Mouse (Mus musculus) mesoderm, embryonic 11.5 days (tissue): ENCODE measurements around the gene Wasf1.

Experiments used
- DNase-seq: peaks from one replicate; pipeline ENCODE4 v3.0.0-alpha.2; 2012; ENCODE audit warnings: low read depth, low spot score

The Wasf1 gene

DNA sequence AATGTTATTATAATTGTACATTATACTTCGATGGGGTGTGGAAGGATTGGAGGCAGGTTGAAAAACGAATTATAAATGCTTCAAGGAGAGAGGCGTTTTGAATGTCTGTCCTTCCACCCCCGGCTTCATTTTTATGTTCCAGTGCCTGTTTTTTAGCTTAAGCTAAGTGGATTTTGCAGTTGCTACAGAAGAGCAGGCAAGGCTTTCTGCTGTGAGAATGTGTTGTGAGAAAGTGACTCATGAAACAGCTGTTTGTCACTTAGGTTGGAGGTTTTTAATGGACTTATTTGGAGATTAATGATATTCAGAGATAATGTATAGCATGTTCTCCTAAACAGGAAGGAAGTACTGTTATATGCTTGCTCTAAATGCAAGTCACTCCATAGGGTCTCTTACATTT, 5.9 kb downstream of the Wasf1 start:
- no peak for DNase-seq

DNA sequence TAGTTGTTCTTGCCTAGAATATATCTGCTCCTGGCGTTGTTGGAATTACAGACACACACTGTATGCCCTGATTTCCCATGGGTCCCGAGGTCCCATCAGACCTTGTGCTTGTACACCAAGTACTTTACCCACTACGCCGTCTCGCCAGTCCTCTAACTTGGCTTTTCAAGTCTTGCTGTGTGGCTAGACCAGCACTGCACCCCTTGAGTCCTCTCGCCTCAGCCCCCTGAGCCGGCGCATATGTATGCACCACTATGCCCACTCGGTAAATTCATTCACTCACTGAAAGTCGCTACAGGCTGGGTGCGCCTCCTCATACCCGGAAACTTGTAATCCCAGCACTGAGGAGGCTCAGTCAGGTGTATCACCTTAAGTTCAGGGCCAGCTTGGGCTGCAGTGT, 12.5 kb downstream of the Wasf1 start:
- DNase-seq = no peak

DNA sequence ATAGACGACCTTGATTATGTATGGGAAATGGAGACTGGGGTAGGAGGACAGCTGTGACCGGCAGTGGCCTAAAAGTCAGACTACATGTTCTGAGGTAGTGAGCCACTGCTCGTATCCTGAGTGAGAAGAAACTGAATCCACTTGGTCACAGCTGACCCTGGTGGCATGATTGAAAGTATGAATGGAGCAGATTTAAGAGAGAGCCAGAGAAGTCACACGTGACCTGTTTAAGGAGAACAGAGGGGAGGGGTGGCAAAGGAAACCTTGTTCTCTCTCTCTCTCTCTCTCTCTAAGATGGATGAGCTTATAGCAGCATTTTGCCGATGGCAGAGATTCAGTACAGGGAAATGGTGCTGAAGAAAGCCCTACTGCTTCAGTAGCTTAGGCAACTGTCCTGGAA, 13.4 kb downstream of the Wasf1 start:
- DNase-seq = peak; percentile 12

DNA sequence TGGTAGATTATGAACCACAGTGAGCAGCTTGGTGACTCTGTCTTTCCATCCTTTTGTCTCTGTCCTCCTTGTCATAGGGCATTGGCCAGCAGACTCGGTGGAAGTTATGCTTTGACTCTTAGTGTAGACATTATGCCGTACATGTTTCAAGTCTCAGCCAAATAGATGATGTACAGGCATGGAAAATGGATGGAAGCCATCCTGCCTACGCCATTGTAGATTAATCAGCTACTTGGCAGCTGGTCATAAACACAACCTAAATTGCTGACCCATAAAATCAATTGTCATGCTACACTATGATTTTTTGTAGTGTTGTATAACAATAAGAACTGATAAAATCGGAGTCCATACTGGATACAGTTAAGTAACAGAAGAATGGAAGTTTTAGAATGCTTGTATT, 18.5 kb downstream of the Wasf1 start:
- no peak for DNase-seq

DNA sequence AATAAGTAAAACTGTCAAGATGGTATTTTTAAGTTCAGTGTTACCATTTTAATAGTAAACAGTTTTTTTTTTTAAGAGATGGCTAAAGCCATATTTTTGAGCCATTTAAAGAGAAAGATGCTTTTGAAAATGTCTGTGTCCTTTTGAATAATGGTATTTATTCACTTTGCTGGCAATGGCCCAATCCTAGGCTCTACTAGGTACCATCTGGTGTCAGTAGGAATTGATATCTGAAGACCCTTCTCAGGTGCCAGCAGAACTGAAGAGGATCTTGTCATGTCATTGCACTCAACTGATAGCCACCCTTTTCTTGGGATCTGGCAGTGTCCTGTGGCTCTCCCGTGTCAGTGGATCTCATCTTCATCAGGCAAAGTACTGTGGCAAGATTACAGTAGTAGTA, 22.9 kb downstream of the Wasf1 start:
- DNase-seq = no peak

DNA sequence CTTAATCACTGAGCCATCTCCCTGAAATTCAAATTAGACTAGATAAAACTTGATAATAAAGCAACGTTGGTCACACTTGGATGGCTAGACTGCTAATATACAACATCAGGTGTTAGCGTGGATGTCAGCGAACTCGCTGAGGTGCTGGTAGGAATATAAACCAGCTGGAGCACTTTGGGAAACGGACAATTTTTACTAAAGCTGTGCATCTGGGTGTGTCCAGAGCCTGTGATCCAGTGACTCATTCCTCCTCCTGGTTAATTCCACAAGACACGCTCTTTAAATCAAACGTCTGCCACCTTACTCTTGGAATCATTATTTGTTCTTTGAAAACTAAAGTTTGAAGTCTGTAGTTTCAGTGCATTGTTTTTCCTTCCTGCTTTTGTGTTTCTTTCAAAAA, 23.5 kb downstream of the Wasf1 start:
- DNase-seq = no peak

DNA sequence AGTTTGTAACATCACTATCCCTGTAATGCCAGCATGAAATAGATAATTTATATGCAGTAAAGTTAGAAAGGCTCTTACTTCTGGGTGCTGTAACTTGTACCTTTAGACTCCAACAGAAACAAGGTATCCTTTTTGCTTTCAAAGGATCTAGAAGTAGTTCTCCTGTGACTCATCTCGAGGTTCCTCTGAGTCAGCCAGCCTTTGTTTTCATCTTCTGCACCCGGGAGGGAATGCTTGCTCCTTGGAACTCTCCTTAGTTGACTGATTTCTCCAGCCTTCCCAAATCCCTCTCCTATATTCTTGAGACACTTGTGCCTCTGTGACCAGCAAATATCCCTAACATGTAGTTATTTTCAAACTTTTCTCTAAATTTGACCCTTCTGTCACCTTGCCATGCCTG, 25.3 kb downstream of the Wasf1 start:
- no peak for DNase-seq

DNA sequence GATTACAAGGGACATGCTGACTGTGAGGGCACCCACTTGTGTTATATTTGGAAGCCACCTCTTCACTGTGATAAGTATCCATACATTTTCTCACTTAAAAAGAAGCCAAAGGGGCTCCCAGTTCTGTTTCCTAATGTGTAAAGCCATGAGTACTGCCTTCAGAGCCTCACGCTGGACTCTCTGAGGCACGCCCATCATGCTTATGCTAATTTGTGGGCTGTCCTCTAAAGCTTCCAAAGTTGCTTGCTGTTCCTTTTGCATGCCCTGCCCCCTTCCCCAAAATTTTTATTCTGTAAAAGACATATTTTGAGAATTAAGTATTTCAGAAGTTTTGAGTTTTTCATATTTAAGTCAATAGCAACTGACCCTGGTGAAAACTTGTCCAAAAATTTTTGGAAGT, 27.5 kb downstream of the Wasf1 start:
- no peak for DNase-seq

DNA sequence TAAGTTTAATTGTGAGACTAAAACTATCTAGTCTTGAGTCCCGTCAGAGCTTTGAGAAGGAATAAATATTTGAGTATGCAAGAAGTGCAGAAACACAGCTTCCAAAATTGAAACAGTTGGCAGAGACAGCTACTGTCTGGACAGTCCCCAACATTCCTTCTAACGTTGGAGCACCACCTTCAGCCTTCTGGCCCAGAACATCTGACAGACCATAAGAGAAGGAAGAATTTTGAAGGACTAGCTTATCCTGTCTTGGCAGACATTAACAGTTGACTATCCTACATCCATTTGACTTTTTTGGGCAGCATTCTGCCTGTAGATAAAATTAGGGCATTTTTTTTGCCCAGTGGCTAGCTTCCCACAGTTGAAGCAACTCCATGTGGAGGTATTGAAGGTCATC, 32.0 kb downstream of the Wasf1 start:
- DNase-seq = no peak

DNA sequence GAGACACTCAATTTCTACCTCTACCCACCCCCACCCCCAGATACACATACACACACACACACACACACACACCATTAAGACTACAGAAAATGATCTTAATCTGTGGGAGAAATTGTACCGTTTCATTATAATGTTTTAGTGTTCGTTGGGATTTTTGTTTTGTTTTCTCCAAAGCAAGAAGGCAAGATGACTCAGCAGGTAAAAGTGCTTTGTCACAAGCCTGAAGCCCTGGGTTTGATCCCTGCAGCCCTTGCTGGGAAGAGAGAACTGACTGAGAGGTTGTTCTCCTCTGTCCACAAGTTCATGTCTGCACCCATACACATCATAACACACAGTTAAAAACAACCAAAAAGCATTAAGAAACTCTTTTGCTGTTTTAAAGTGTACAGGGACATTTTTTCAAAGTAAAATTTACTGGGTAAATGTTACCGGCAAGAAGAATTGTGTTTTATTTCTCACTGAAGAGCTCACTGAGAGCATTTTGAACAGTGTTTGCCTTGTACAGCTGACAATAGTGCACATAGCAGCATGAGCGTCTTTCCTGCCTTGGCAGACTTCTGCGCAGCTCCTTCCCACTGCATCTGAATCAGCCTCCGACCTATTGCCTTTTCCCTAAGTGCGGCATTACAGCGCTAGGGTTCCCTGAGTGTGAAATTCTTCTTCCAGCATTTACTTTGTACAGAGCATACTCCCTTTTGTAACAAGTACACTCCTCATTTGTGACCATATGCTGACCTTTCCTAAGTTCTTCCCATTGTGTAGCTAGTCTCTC, 35.6 kb downstream of the Wasf1 start:
- no peak for DNase-seq

DNA sequence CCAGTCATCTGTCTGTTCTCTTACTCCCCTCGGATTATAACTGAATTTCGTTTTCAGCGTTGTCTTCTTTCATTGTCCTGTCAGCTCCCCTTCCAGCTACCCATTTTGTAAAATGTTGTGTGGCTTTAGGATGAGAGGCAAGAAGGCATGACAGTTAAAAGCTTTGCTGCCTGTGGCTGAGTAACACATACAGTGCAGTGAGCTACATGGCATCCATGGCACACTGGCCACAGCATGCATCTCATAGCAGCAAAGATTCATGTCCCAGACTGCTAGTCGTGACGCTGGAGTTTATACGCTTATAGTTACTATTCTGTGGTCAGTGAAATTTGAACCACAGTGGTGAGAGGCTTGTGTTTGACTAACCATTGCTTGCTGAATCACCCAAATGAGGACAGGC, 36.2 kb downstream of the Wasf1 start:
- DNase-seq = no peak

DNA sequence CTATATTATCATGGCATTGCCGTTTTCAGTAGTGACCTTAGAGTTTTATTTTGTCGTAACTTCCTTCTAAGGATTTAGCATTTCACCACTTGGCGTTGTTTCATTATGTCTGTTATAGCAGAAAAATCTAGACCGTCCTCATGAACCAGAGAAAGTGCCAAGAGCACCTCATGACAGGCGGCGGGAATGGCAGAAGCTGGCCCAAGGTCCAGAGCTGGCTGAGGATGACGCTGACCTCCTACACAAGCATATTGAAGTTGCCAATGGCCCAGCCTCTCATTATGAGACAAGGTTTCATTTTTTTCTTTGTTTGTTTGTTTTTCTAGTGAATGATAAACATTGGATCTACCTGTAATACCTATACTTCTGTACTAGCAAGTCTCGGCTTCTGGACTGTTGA, 49.7 kb downstream of the Wasf1 start:
- DNase-seq = no peak

DNA sequence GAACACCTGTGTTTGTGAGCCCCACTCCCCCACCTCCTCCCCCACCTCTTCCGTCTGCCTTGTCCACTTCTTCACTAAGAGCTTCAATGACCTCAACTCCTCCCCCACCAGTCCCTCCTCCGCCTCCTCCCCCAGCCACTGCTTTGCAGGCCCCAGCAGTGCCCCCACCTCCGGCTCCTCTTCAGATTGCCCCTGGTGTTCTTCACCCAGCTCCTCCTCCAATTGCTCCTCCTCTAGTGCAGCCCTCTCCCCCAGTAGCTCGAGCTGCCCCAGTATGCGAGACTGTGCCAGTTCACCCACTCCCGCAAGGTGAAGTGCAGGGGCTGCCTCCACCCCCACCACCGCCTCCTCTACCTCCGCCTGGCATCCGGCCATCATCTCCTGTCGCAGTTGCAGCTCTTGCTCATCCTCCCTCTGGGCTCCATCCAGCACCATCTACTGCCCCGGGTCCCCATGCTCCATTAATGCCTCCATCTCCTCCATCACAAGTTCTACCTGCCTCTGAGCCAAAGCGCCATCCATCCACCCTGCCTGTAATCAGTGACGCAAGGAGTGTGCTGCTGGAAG, 53.0 kb downstream of the Wasf1 start:
- DNase-seq = no peak

DNA sequence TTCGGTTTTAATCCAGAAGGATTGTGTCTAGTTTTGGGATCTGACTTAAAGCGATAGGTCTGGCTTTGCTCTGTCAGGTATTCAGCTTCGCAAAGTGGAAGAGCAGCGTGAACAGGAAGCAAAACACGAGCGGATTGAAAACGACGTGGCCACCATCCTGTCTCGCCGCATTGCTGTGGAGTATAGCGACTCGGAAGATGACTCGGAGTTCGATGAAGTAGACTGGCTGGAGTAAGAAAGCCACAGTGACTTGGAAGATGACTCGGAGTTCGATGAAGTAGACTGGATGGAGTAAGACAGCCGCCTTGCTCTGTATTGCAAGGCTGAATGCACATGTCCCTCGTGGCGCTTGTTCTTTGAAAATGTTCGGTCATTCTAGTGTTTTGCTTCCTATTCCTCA, 54.3 kb downstream of the Wasf1 start:
- DNase-seq = no peak

DNA sequence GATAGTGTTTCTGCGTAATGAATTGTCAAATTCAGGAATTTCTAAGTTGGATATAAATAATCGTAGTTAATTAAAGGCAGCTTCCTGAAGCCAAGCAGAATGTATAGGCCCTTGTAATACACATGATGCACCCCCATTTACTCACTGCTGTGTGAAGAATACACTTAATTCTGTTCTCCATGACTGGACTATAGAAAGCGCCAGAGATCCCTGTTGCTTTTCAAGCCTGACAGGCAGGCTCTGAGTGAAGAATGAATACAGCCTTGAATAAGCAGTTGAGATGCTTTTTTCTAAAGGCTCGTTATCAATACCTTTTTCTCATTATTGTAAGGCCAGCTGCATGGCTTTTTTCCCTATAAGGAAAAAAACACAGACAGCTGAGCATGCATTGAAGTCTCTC, 59.4 kb downstream of the Wasf1 start:
- peak; percentile 26 for DNase-seq

DNA sequence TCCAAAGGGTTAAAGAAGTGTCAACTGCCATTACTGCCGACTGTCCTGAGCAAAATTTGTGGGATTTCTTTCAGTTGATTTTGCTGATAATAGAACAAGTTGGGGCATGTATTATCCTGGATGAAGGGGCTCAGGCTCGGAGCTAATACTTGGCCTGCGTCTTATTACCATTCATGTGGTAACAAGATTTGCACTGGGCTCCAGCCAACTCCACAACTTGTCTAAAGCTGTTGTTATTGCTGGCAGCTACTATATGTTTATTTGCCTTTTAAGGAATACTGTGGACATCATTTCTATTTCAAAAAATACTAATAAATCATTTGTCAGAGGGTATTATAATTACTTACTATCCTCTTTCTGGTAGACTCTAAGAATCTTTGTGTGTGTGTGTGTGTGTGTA, 66.9 kb downstream of the Wasf1 start:
- no peak for DNase-seq

DNA sequence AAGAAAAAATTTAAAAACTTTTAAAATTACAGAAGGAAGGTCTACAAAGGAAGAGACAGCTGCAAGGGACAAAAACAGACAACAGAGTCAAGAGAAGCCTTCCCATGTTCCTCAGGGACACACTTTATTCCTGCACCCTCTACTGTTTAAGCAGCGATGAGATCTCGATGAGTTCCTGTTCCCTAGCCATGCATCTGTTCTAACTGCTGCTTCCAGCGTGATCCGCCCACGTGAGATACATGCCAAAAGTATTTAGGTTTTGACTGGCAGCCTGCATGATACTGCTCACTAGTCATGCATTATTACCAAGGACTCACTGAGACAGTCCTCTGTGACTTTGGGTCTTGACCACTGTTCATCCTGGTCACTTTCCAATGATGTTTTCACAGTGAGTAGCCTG, 72.9 kb downstream of the Wasf1 start:
- DNase-seq = no peak

DNA sequence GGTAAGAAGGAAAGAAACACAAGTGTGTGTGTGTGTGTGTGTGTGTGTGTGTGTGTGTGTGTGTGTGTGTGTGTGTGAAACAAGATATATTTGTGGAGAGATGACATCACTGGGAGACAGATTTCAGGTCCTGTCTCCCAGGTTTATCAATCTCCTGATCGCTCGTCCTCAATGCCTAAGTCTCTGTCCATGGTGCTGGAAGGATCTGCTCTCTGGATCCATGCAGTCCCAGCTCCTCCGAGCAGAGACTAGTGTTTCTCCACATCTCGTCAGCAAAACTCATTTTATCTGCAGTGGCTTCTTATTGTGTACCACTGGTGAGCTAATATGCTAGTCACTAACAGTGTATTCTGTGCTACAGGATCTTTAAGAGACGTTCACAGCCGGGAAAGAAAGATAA, 78.1 kb downstream of the Wasf1 start:
- DNase-seq = peak; percentile 60

DNA sequence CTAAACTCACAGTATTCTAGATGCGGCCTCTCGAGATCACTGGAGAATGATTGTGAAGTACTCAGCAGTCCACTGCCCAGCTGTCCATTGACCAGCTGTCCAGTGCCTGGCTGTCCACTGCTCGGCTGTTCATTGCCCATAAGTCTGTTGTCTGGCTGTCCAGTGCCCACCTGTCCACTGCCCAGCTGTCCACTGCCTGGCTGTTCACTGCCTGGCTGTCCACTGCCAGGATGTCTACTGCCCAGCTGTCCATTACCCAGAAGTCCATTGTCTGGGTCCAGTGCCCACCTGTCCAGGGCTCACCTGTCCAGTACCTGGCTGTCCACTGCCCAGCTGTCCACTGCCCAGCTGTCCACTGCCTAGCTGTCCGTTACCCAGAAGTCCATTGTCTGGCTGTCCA, 78.7 kb downstream of the Wasf1 start:
- no peak for DNase-seq

DNA sequence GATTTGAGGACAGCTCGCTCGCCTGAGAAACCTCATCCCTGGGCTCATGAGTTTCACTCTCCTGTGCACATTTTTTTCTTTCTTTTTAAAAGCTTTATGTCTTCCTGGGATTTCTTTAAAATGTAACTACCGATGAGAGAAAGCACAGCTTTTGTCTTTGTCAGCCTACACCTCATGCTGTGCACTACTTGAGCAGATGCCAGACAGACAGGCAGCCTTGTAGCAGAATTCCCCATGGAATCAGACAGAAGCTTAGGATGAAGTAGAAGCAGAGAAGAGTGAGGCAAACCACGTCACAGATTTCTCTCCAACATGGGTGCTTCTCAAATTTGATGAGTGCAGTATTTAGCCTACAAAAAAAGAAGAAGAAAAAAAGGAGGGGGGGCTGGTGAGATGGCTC, 81.3 kb downstream of the Wasf1 start:
- no peak for DNase-seq

DNA sequence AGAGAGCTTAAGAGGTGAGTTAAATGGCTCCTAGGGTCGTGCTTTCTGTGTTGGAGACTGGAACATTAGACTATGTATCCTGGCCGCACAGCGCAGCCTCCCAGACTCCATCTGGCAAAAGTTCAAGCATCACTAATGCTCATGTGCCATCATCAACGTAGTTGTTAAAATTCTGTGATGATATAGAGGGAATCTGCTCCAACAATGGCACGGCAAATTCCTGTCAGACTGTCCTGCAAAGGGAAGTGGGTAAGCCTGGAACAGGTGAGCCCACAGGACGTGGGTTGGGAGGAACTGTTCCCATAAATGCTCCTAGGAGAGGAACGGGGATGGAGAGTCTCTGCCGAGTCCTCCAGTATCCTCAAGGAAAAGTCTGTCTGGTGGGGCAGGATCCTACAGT, 85.3 kb downstream of the Wasf1 start:
- no peak for DNase-seq

DNA sequence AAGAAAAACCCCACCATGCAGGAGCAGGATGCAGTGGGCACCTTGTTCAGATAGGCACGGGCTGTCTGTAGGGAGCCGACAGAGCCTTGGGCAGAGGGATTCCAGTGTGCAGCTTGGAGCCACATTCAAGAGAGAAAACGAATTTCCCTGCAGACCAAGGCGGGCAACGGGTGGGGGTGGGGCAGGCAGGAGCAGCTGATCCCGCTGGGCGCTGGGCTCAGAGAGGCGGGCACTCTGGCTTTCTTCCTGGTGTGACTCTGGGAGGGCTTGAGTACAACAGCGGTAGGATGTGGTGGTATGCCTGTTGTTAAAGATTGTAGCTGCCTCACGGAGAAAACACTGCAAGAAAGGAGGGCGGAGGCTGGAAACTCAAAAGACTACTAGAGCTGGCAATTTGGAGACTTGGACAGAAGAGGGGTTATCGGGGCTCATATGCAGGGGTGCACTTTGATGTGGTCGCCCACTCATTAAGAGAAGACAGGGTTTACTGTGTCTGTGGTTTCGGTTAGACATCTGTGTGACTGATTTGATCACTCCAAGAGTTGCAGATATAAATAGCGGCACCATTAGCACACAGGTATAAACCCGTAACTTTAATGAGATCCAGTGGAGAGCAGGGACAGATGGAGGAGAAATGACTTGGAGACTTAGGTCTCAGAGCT, 86.2 kb downstream of the Wasf1 start:
- DNase-seq = peak; percentile 51

DNA sequence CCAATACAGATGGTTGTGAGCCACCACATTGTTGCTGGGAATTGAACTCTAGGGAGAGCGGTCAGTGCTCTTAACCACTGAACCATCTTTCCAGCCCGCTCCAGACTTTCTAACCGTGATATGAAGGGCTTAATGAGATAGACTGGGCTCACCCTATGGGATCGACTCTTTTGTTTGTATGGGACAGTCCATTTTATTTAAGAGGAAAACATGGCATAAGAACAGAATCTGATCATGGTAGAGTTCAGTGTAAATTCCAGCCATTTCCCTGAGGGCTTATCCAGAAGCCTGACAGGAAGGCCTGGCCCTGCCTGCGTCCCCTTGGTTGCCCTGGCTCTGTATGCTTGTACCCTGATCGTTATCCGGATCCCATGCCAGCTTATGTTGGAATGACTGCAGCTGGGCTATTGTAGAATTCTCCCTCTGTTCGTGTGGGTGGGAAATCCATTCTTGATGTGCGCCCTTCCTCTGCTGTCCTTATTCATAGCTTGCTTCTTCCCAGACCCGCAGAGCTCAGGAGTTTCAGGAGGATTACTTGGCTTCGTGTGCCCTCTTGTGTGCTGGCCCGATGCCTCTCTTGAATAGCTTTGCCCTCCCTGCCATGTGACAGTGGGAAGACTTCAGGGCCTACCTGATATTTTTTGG, 87.4 kb downstream of the Wasf1 start:
- no peak for DNase-seq
